In genomic region chr15:11607489-11607888, GRCm38 (mm10) we compare ENCODE assay signal across 16 mouse cellular contexts.
DNase-seq lines count a peak whose midpoint lies in the region; ATAC-seq and TF ChIP-seq lines count a peak whose summit lies in the region.
"Had no signal": no experiment of that assay in that cellular context is flagged by ENCODE, and none has a peak within 500 bp of the region (broad histone marks: within the 10 kb centered on the region; RNA-seq: fewer than 3 reads in every experiment).

No protein-coding gene starts in this region.

- H3K27ac ChIP-seq in forebrain, embryonic 14.5 days (ENCODE audit: low read depth, low read length), result no peak overlapping the region
- no peak overlapping the region for H3K27ac ChIP-seq in forebrain, embryonic 12.5 days
- no peak overlapping the region for H3K27ac ChIP-seq in kidney, adult 2 months (ENCODE audit: insufficient read depth, low read depth, low read length)
- no peak overlapping the region for H3K27ac ChIP-seq in midbrain, embryonic 16.5 days (ENCODE audit: low read length)
- H3K27ac ChIP-seq in midbrain, embryonic 15.5 days, result no peak overlapping the region
- H3K27ac ChIP-seq: embryonic facial prominence, embryonic 15.5 days; midbrain, embryonic 13.5 days had no signal

- H3K27me3 ChIP-seq in forebrain, embryonic 14.5 days (replicated peaks; ENCODE audit: control insufficient read depth, insufficient read depth, low read length), result no peaks in the 10 kb centered on the region
- H3K27me3 ChIP-seq in forebrain, embryonic 12.5 days, result no peaks in the 10 kb centered on the region
- no peaks in the 10 kb centered on the region for H3K27me3 ChIP-seq in kidney, adult 2 months (replicated peaks; ENCODE audit: control insufficient read depth, insufficient read depth, low read length)
- no peaks in the 10 kb centered on the region for H3K27me3 ChIP-seq in midbrain, embryonic 16.5 days (ENCODE audit: control insufficient read depth, insufficient read depth, low read depth, low read length)
- H3K27me3 ChIP-seq in midbrain, embryonic 15.5 days (replicated peaks), result no peaks in the 10 kb centered on the region
- H3K27me3 ChIP-seq: embryonic facial prominence, embryonic 15.5 days; midbrain, embryonic 13.5 days had no signal

- no peak for TF ChIP-seq POLR2A in kidney, adult 2 months (IDR thresholded peaks at IDR 0.05; ENCODE audit: low read depth, low read length)

- no peak overlapping the region for H3K9ac ChIP-seq in forebrain, embryonic 14.5 days (ENCODE audit: low read length)
- no peak overlapping the region for H3K9ac ChIP-seq in forebrain, embryonic 12.5 days
- no peak overlapping the region for H3K9ac ChIP-seq in midbrain, embryonic 16.5 days (ENCODE audit: low read depth, low read length)
- H3K9ac ChIP-seq in midbrain, embryonic 15.5 days, result no peak overlapping the region
- H3K9ac ChIP-seq: embryonic facial prominence, embryonic 15.5 days; midbrain, embryonic 13.5 days had no signal

- no peaks in the 10 kb centered on the region for H3K36me3 ChIP-seq in forebrain, embryonic 14.5 days (ENCODE audit: control insufficient read depth, insufficient read depth, low read length)
- no peaks in the 10 kb centered on the region for H3K36me3 ChIP-seq in forebrain, embryonic 12.5 days (replicated peaks)
- H3K36me3 ChIP-seq in kidney, adult 2 months (ENCODE audit: control insufficient read depth, insufficient read depth, low read length), result no peaks in the 10 kb centered on the region
- no peaks in the 10 kb centered on the region for H3K36me3 ChIP-seq in midbrain, embryonic 16.5 days (ENCODE audit: control insufficient read depth, insufficient read depth, low read length)
- H3K36me3 ChIP-seq in midbrain, embryonic 15.5 days (replicated peaks), result no peaks in the 10 kb centered on the region
- H3K36me3 ChIP-seq: embryonic facial prominence, embryonic 15.5 days; midbrain, embryonic 13.5 days had no signal

- no peak overlapping the region for H3K4me3 ChIP-seq in forebrain, embryonic 14.5 days (ENCODE audit: low read depth, low read length)
- H3K4me3 ChIP-seq in forebrain, embryonic 12.5 days (replicated peaks), result no peak overlapping the region
- H3K4me3 ChIP-seq in kidney, adult 2 months (ENCODE audit: insufficient read depth, low read depth, low read length), result no peak overlapping the region
- H3K4me3 ChIP-seq in midbrain, embryonic 16.5 days (ENCODE audit: low read depth, low read length), result no peak overlapping the region
- H3K4me3 ChIP-seq in midbrain, embryonic 15.5 days, result no peak overlapping the region
- H3K4me3 ChIP-seq: embryonic facial prominence, embryonic 15.5 days; midbrain, embryonic 13.5 days had no signal

- no peak for TF ChIP-seq CTCF in kidney, adult 2 months (conservative IDR thresholded peaks at IDR 0.05; ENCODE audit: insufficient read depth, insufficient read length, low read depth, low read length)

- peak; percentile 61 for DNase-seq in forebrain, embryonic 14.5 days (ENCODE audit: low spot score)
- peak; percentile 6 for DNase-seq in kidney, adult 2 months
- DNase-seq in kidney, adult 11 months, result no peak
- DNase-seq in telencephalon, adult 2 months (ENCODE audit: low read depth, low spot score), result peak; percentile 53
- no peak for DNase-seq in B cell, adult 2 months
- DNase-seq: adrenal gland, postnatal 25 days; cerebellum, adult 9-11 months; gastrocnemius, postnatal 14 days; liver; retina, postnatal 1 day had no signal

- peak; percentile 61; the same call in 1 of the 2 replicates for ATAC-seq in forebrain, embryonic 14.5 days
- no peak for ATAC-seq in forebrain, embryonic 12.5 days (ENCODE audit: low FRiP score)
- peak; percentile 28; the same call in 1 of the 2 replicates for ATAC-seq in midbrain, embryonic 16.5 days
- ATAC-seq in midbrain, embryonic 15.5 days (replicated peaks), result no peak
- ATAC-seq: hindbrain, embryonic 16.5 days; midbrain, embryonic 13.5 days had no signal

- H3K4me1 ChIP-seq in forebrain, embryonic 14.5 days (ENCODE audit: control insufficient read depth, insufficient read depth, low read length), result no peaks in the 10 kb centered on the region
- peaks cover 3% of the 10 kb centered on the region; the same call in 1 of the 2 replicates for H3K4me1 ChIP-seq in forebrain, embryonic 12.5 days
- no peaks in the 10 kb centered on the region for H3K4me1 ChIP-seq in kidney, adult 2 months (ENCODE audit: control insufficient read depth, insufficient read depth, low read length)
- no peaks in the 10 kb centered on the region for H3K4me1 ChIP-seq in midbrain, embryonic 16.5 days (ENCODE audit: control insufficient read depth, insufficient read depth, low read length)
- H3K4me1 ChIP-seq in midbrain, embryonic 15.5 days, result no peaks in the 10 kb centered on the region
- H3K4me1 ChIP-seq: embryonic facial prominence, embryonic 15.5 days had no signal

- H3K4me2 ChIP-seq in forebrain, embryonic 14.5 days (ENCODE audit: low read length), result no peak overlapping the region
- no peak overlapping the region for H3K4me2 ChIP-seq in forebrain, embryonic 12.5 days
- no peak overlapping the region for H3K4me2 ChIP-seq in midbrain, embryonic 16.5 days (ENCODE audit: low read length)
- no peak overlapping the region for H3K4me2 ChIP-seq in midbrain, embryonic 15.5 days
- H3K4me2 ChIP-seq: embryonic facial prominence, embryonic 15.5 days; midbrain, embryonic 13.5 days had no signal

- no peaks in the 10 kb centered on the region for H3K9me3 ChIP-seq in forebrain, embryonic 14.5 days (replicated peaks; ENCODE audit: control insufficient read depth, low read length)
- no peaks in the 10 kb centered on the region for H3K9me3 ChIP-seq in forebrain, embryonic 12.5 days
- H3K9me3 ChIP-seq in midbrain, embryonic 16.5 days (replicated peaks; ENCODE audit: control insufficient read depth, low read length, poor library complexity, severe bottlenecking), result no peaks in the 10 kb centered on the region
- H3K9me3 ChIP-seq in midbrain, embryonic 15.5 days, result no peaks in the 10 kb centered on the region
- H3K9me3 ChIP-seq: embryonic facial prominence, embryonic 15.5 days; midbrain, embryonic 13.5 days had no signal

Comparison
In these comparisons a context has a peak if more than half of its experiments do, and no peak if none do; other contexts are left out.
1. ATAC-seq: peak in forebrain, embryonic 14.5 days (single experiment) and midbrain, embryonic 16.5 days (single experiment); none in forebrain, embryonic 12.5 days (single experiment) and midbrain, embryonic 15.5 days (single experiment).
2. DNase-seq: peak in forebrain, embryonic 14.5 days (single experiment), kidney, adult 2 months (single experiment) and telencephalon, adult 2 months (single experiment); none in kidney, adult 11 months (single experiment) and B cell, adult 2 months (0 of 2).